Mouse (Mus musculus) layer of hippocampus, postnatal 14 days (tissue): ENCODE measurements at regions not wholly inside any gene's neighbourhood (a gene's known extent, or its start where the extent isn't known, plus 50 kb on each side); places are given as distances from the start of the nearest gene placed in this dataset.
A peak's percentile ranks its signal among the peaks of the same experiment; 100 is the strongest.

Experiments
- DNase-seq, 2 experiments: peaks; one replicate each; pipeline ENCODE4 v3.0.0; 2021 to 2022; ENCODE audit warnings: low spot score in 2 of 2, mixed read lengths in 1 of 2

GRCm38 (mm10) chr1:64298188-64298587, 176.1 kb upstream of the Klf7 start:
- no peak for DNase-seq

GRCm38 (mm10) chr1:64297343-64297742, 175.3 kb upstream of the Klf7 start:
- no peak for DNase-seq

GRCm38 (mm10) chr1:64295512-64295945, 173.4 kb upstream of the Klf7 start:
- peak in 1 of 2 experiments; percentile 44 for DNase-seq

GRCm38 (mm10) chr1:64295051-64295450, 173.0 kb upstream of the Klf7 start:
- no peak for DNase-seq

GRCm38 (mm10) chr1:64288812-64289447, 166.8 kb upstream of the Klf7 start:
- peak in 1 of 2 experiments; percentile 33 for DNase-seq

- no peak for DNase-seq
Measured at GRCm38 (mm10) chr1:64287068-64287467, 165.0 kb upstream of the Klf7 start.

GRCm38 (mm10) chr1:64284656-64285055, 162.6 kb upstream of the Klf7 start:
- DNase-seq: no peak

- DNase-seq: no peak
Measured at GRCm38 (mm10) chr1:64275865-64276264, 153.8 kb upstream of the Klf7 start.

GRCm38 (mm10) chr1:64275086-64275802, 153.2 kb upstream of the Klf7 start:
- DNase-seq: no peak

- no peak for DNase-seq
Measured at GRCm38 (mm10) chr1:64257237-64257636, 135.2 kb upstream of the Klf7 start.

GRCm38 (mm10) chr1:64255554-64256295, 133.6 kb upstream of the Klf7 start:
- DNase-seq: peak; percentile 28 to 56

GRCm38 (mm10) chr1:64254673-64255072, 132.6 kb upstream of the Klf7 start:
- DNase-seq: peak; percentile 14 to 32

- peak in 1 of 2 experiments; percentile 22 for DNase-seq
Measured at GRCm38 (mm10) chr1:64253996-64254395, 131.9 kb upstream of the Klf7 start.

GRCm38 (mm10) chr1:64242401-64242800, 120.3 kb upstream of the Klf7 start:
- DNase-seq: no peak

- no peak for DNase-seq
Measured at GRCm38 (mm10) chr1:64229654-64230053, 107.6 kb upstream of the Klf7 start.

- peak; percentile 48 to 55 for DNase-seq
Measured at GRCm38 (mm10) chr1:64226001-64226918, 104.2 kb upstream of the Klf7 start.

- DNase-seq: no peak
Measured at GRCm38 (mm10) chr1:64223779-64224687, 102.0 kb upstream of the Klf7 start.

GRCm38 (mm10) chr1:64222475-64222874, 100.4 kb upstream of the Klf7 start:
- DNase-seq: no peak

GRCm38 (mm10) chr1:64220486-64220885, 98.4 kb upstream of the Klf7 start:
- peak in 1 of 2 experiments; percentile 43 for DNase-seq

GRCm38 (mm10) chr1:64220040-64220439, 98.0 kb upstream of the Klf7 start:
- DNase-seq: no peak
